Mouse (Mus musculus): Measurements from ENCODE around the gene Tatdn3. TPM values are rescaled to one million over a fixed set of nuclear protein-coding genes. Genes with fewer than 3 reads are reported as not detected.

The Tatdn3 gene
- total and polyA plus RNA-seq, 2 experiments from 2014 or later, result 14.8 to 15.6 TPM

GRCm38 (mm10) chr1:191099772-191100291 is 37.1 kb upstream of the Tatdn3 start:
- no peak overlapping the region for H3K4me2 ChIP-seq (ENCODE audit: low read depth, low read length)
- H3K9me3 ChIP-seq (ENCODE audit: low read length), result no peaks in the 10 kb centered on the region
- H3K27ac ChIP-seq, result no peak overlapping the region
- WGBS, result 76% methylated on average over 5 of the region's 5 CpGs
- no peak for TF ChIP-seq CTCF (IDR thresholded peaks at IDR 0.05; ENCODE audit: low read depth)
- no peak overlapping the region for H3K4me3 ChIP-seq (ENCODE audit: low read length)
- no peak for ATAC-seq
- H3K4me1 ChIP-seq (ENCODE audit: insufficient read depth, low read length), result no peaks in the 10 kb centered on the region
- DNase-seq (ENCODE audit: low spot score), result no peak
- peaks cover 6% of the 10 kb centered on the region; the same call in 1 of the 2 replicates for H3K27me3 ChIP-seq (ENCODE audit: insufficient read depth, low read length)
- no peaks in the 10 kb centered on the region for H3K36me3 ChIP-seq (ENCODE audit: insufficient read depth, low read length)
- no peak overlapping the region for H3K9ac ChIP-seq (replicated peaks; ENCODE audit: low read length)

GRCm38 (mm10) chr1:191099114-191099513 is 36.4 kb upstream of the Tatdn3 start:
- H3K4me3 ChIP-seq (ENCODE audit: low read length), result no peak overlapping the region
- ATAC-seq, result no peak
- no peak for TF ChIP-seq CTCF (IDR thresholded peaks at IDR 0.05; ENCODE audit: low read depth)
- WGBS, result 47% methylated on average over 5 of the region's 5 CpGs
- no peak overlapping the region for H3K4me2 ChIP-seq (ENCODE audit: low read depth, low read length)
- no peak overlapping the region for H3K27ac ChIP-seq
- H3K27me3 ChIP-seq (ENCODE audit: insufficient read depth, low read length), result peaks cover 6% of the 10 kb centered on the region; the same call in 1 of the 2 replicates
- no peak for DNase-seq (ENCODE audit: low spot score)
- H3K9ac ChIP-seq (replicated peaks; ENCODE audit: low read length), result no peak overlapping the region
- H3K9me3 ChIP-seq (ENCODE audit: low read length), result no peaks in the 10 kb centered on the region
- no peaks in the 10 kb centered on the region for H3K36me3 ChIP-seq (ENCODE audit: insufficient read depth, low read length)
- no peaks in the 10 kb centered on the region for H3K4me1 ChIP-seq (ENCODE audit: insufficient read depth, low read length)

- peak; percentile 55 for DNase-seq (ENCODE audit: low spot score)
Measured at GRCm38 (mm10) chr1:191097802-191098747, 35.3 kb upstream of the Tatdn3 start, which contains the start of gene Batf3. Gene Batf3, plus strand, starts transcription at chr1:191097847.

GRCm38 (mm10) chr1:191096871-191097681 is 34.3 kb upstream of the Tatdn3 start:
- peak; percentile 48; the same call in 1 of the 2 replicates for ATAC-seq

More at GRCm38 (mm10) chr1:191097802-191098747, 35.3 kb upstream of the Tatdn3 start, which contains the start of gene Batf3:
- TF ChIP-seq CTCF (IDR thresholded peaks at IDR 0.05; ENCODE audit: low read depth), result peak; percentile 32
- peak within 1 kb of the TSS; percentile 61 for H3K4me3 ChIP-seq (ENCODE audit: low read length)
- no peaks in the 10 kb centered on the region for H3K36me3 ChIP-seq (ENCODE audit: insufficient read depth, low read length)
- H3K9ac ChIP-seq (replicated peaks; ENCODE audit: low read length), result peak within 1 kb of the TSS; percentile 45
- H3K4me2 ChIP-seq (ENCODE audit: low read depth, low read length), result peak within 1 kb of the TSS; percentile 99
- H3K27me3 ChIP-seq (ENCODE audit: insufficient read depth, low read length), result peaks cover 6% of the 10 kb centered on the region; the same call in 1 of the 2 replicates
- ATAC-seq, result peak; percentile 72
- H3K27ac ChIP-seq, result no peak within 1 kb of the TSS
- H3K9me3 ChIP-seq (ENCODE audit: low read length), result no peaks in the 10 kb centered on the region
- under 1% methylated on average over 86 of the region's 95 CpGs for WGBS
- no peaks in the 10 kb centered on the region for H3K4me1 ChIP-seq (ENCODE audit: insufficient read depth, low read length)

GRCm38 (mm10) chr1:191095019-191095418 is 32.3 kb upstream of the Tatdn3 start:
- TF ChIP-seq CTCF (IDR thresholded peaks at IDR 0.05; ENCODE audit: low read depth), result peak; percentile 65
- peaks cover 6% of the 10 kb centered on the region; the same call in 1 of the 2 replicates for H3K27me3 ChIP-seq (ENCODE audit: insufficient read depth, low read length)
- H3K36me3 ChIP-seq (ENCODE audit: insufficient read depth, low read length), result no peaks in the 10 kb centered on the region
- whole genome bisulfite sequencing, result 75% methylated on average over 9 of the region's 9 CpGs
- no peaks in the 10 kb centered on the region for H3K9me3 ChIP-seq (ENCODE audit: low read length)
- ATAC-seq (no peak), DNase-seq (ENCODE audit: low spot score) (peak; percentile 28)
- no peak overlapping the region for H3K27ac ChIP-seq
- H3K4me1 ChIP-seq (ENCODE audit: insufficient read depth, low read length), result no peaks in the 10 kb centered on the region
- H3K4me3 ChIP-seq (ENCODE audit: low read length), result no peak overlapping the region
- H3K4me2 ChIP-seq (ENCODE audit: low read depth, low read length), result no peak overlapping the region
- no peak overlapping the region for H3K9ac ChIP-seq (replicated peaks; ENCODE audit: low read length)

More at GRCm38 (mm10) chr1:191096871-191097681, 34.3 kb upstream of the Tatdn3 start:
- no peak for TF ChIP-seq CTCF (IDR thresholded peaks at IDR 0.05; ENCODE audit: low read depth)
- DNase-seq (ENCODE audit: low spot score), result no peak
- no peak overlapping the region for H3K27ac ChIP-seq
- H3K4me2 ChIP-seq (ENCODE audit: low read depth, low read length), result peak overlapping the region; percentile 99
- no peaks in the 10 kb centered on the region for H3K36me3 ChIP-seq (ENCODE audit: insufficient read depth, low read length)
- H3K4me1 ChIP-seq (ENCODE audit: insufficient read depth, low read length), result no peaks in the 10 kb centered on the region
- H3K4me3 ChIP-seq (ENCODE audit: low read length), result peak overlapping the region; percentile 61
- WGBS, result 54% methylated on average over 14 of the region's 14 CpGs
- H3K9me3 ChIP-seq (ENCODE audit: low read length), result no peaks in the 10 kb centered on the region
- peak overlapping the region; percentile 45 for H3K9ac ChIP-seq (replicated peaks; ENCODE audit: low read length)
- peaks cover 6% of the 10 kb centered on the region; the same call in 1 of the 2 replicates for H3K27me3 ChIP-seq (ENCODE audit: insufficient read depth, low read length)

- Histone ChIP-seq H3K9ac (replicated peaks; ENCODE audit: low read length) (no peak overlapping the region), H3K4me1 (ENCODE audit: insufficient read depth, low read length) (no peaks in the 10 kb centered on the region), H3K36me3 (ENCODE audit: insufficient read depth, low read length) (no peaks in the 10 kb centered on the region), H3K4me2 (ENCODE audit: low read depth, low read length) (no peak overlapping the region), H3K4me3 (ENCODE audit: low read length) (no peak overlapping the region), H3K9me3 (ENCODE audit: low read length) (no peaks in the 10 kb centered on the region), H3K27ac (no peak overlapping the region), H3K27me3 (ENCODE audit: insufficient read depth, low read length) (peaks cover 2% of the 10 kb centered on the region; the same call in 1 of the 2 replicates)
- 72% methylated on average over 5 of the region's 5 CpGs for WGBS
- ATAC-seq (no peak), DNase-seq (ENCODE audit: low spot score) (no peak)
- no peak for TF ChIP-seq CTCF (IDR thresholded peaks at IDR 0.05; ENCODE audit: low read depth)
Measured at GRCm38 (mm10) chr1:191093578-191093977, 30.8 kb upstream of the Tatdn3 start.

Data from hindbrain, postnatal 0 days (tissue).